Mouse (Mus musculus) MEL (cell line): ENCODE measurements around the gene Slc15a2.

ENCODE experiments used
- CTCF ChIP-seq, 3 experiments: IDR thresholded peaks in 2 of 3; conservative IDR thresholded peaks in 1 of 3; 2 replicates each; pipeline ENCODE4 v1.5.1; 2011 to 2012; ENCODE audit warnings: low read length in 3 of 3, low read depth in 2 of 3, mild to moderate bottlenecking in 2 of 3, improper control_type of control experiment in 1 of 3, inconsistent platforms in 1 of 3, mixed read lengths in 1 of 3, moderate library complexity in 1 of 3; ENCODE audit not compliant: control insufficient read depth in 1 of 3, insufficient read depth in 1 of 3, poor library complexity in 1 of 3, severe bottlenecking in 1 of 3
- ELF1 ChIP-seq: IDR thresholded peaks from 2 replicates; pipeline ENCODE4 v1.6.1; 2014; ENCODE audit warnings: low read depth, mild to moderate bottlenecking, inconsistent platforms, low read length, improper control_type of control experiment, moderate library complexity
- POLR2A ChIP-seq, 2 experiments: IDR thresholded peaks; 2 replicates each; pipeline ENCODE4 v1.6.1; 2011 to 2012; ENCODE audit warnings: low read length in 2 of 2, mild to moderate bottlenecking in 2 of 2, control low read depth in 1 of 2, improper control_type of control experiment in 1 of 2, low read depth in 1 of 2, moderate library complexity in 1 of 2; ENCODE audit not compliant: control insufficient read depth in 1 of 2, insufficient read depth in 1 of 2, poor library complexity in 1 of 2
- ZNF384 ChIP-seq: IDR thresholded peaks from 2 replicates; pipeline ENCODE4 v1.6.1; 2012; ENCODE audit warnings: low read depth, mild to moderate bottlenecking, inconsistent platforms, low read length, improper control_type of control experiment

- TF ChIP-seq POLR2A (IDR thresholded peaks at IDR 0.05; ENCODE audit: control insufficient read depth in 1 of 2, insufficient read depth in 1 of 2, low read depth in 1 of 2, low read length in 2 of 2, poor library complexity in 1 of 2) (no peak), CTCF (IDR thresholded peaks at IDR 0.05 in 2 of 3, conservative IDR thresholded peaks at IDR 0.05 in 1 of 3; ENCODE audit: control insufficient read depth in 1 of 3, insufficient read depth in 1 of 3, low read depth in 2 of 3, low read length in 3 of 3, poor library complexity in 1 of 3, severe bottlenecking in 1 of 3) (no peak), ZNF384 (no peak), ELF1 (no peak)
Measured at GRCm38 (mm10) chr16:36708751-36709150, 76.0 kb downstream of the Slc15a2 start.
